ENCODE assay signal across 10 mouse cellular contexts in the genomic region with DNA sequence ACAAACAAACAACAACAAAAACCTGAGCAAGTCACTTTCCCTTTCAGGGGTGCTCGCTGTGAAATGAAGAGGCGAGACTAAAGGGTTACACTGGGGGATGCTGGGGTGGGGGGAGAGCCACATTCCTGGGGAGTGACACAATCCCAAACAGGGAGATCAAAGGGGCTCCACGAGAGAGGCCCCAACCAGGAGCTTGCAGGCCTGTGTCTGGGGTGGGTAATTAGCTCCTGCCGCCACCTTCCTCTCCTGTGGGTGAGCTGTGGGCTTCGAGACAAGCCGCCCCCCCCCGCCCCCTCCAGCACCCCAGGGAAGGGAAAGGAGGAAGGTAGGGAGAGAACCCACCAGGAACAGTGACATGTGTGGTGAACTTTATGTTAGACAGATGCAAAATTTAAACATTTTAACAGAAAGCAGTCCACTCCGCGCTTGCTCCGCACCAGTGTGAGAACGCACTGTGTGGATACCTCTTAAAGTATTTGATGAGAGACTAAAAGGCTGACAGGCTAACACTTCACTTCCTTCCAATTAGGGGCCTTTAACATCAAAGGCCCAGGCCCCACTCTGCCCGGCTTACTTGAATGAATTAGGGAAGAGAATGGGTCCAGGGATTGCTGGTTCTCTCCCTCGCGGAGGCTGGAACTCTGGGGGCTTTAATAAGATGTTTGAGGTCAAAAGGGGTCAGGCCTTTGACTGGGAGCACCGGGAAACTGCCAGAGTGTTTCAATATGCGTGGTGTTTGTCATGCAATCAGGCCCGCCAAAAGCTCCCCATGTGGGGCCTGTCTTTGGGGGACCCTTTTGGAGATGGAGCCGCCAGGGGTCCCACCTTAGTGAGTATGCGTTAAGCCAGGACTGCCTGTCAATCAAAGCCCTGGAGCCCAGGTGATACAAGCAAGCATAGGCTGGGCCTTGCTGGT.
DNase-seq lines count a peak whose midpoint lies in the region; ATAC-seq and TF ChIP-seq lines count a peak whose summit lies in the region.
"Had no signal": no experiment of that assay in that cellular context is flagged by ENCODE, and none has a peak within 500 bp of the region (broad histone marks: within the 10 kb centered on the region; RNA-seq: fewer than 3 reads in every experiment).

No protein-coding gene starts in this region.

- peak; percentile 58; the same call in 1 of the 2 replicates for ATAC-seq in intestine, embryonic 14.5 days (replicated peaks; ENCODE audit: low FRiP score, low TSS enrichment, low read depth)
- ATAC-seq in intestine, postnatal 0 days: no peak
- ATAC-seq in limb, embryonic 13.5 days (ENCODE audit: low FRiP score, low read depth): peak; percentile 88

- TF ChIP-seq CTCF in intestine, postnatal 0 days (IDR thresholded peaks at IDR 0.05; ENCODE audit: low read depth): no peak

- peaks cover 19% of the 10 kb centered on the region for H3K4me1 ChIP-seq in intestine, embryonic 14.5 days (replicated peaks; ENCODE audit: control insufficient read depth, insufficient read depth, low read length)
- no peaks in the 10 kb centered on the region; the same call in 1 of the 2 replicates for H3K4me1 ChIP-seq in intestine, postnatal 0 days (replicated peaks; ENCODE audit: control insufficient read depth, insufficient read depth, low read length)
- peaks cover 0 to 11% of the 10 kb centered on the region in 2 experiments; a peak in 2 of 4 replicates for H3K4me1 ChIP-seq in ES-E14 (ENCODE audit: control insufficient read depth in 2 of 2, insufficient read depth in 2 of 2, low read length in 2 of 2, poor library complexity in 1 of 2)
- H3K4me1 ChIP-seq in forebrain, embryonic 10.5 days: peaks cover 81% of the 10 kb centered on the region
- H3K4me1 ChIP-seq in limb, embryonic 13.5 days: peaks cover 31% of the 10 kb centered on the region

- peak overlapping the region; percentile 16 for H3K4me2 ChIP-seq in intestine, embryonic 14.5 days (ENCODE audit: low read length)
- no peak overlapping the region for H3K4me2 ChIP-seq in intestine, postnatal 0 days (replicated peaks; ENCODE audit: low read depth)
- peak overlapping the region; percentile 49 for H3K4me2 ChIP-seq in limb, embryonic 13.5 days (replicated peaks)

- 11% methylated on average over 19 of the region's 19 CpGs for WGBS in intestine, embryonic 14.5 days
- 51% methylated on average over 17 of the region's 19 CpGs for WGBS in intestine, postnatal 0 days
- WGBS in forebrain, embryonic 10.5 days: 2% methylated on average over 19 of the region's 19 CpGs
- WGBS in limb, embryonic 13.5 days: 6% methylated on average over 19 of the region's 19 CpGs

- intact Hi-C loops in gastrocnemius, postnatal 14 days (cut with DNase I; ENCODE audit: low total_unique reads): no loop called here

- H3K36me3 ChIP-seq in intestine, embryonic 14.5 days (ENCODE audit: control insufficient read depth, insufficient read depth, low read length): no peaks in the 10 kb centered on the region
- H3K36me3 ChIP-seq in intestine, postnatal 0 days (ENCODE audit: control insufficient read depth, insufficient read depth): no peaks in the 10 kb centered on the region
- no peaks in the 10 kb centered on the region for H3K36me3 ChIP-seq in ES-E14 (ENCODE audit: control insufficient read depth, insufficient read depth, low read length, poor library complexity, severe bottlenecking)
- no peaks in the 10 kb centered on the region for H3K36me3 ChIP-seq in forebrain, embryonic 10.5 days (replicated peaks)
- no peaks in the 10 kb centered on the region for H3K36me3 ChIP-seq in limb, embryonic 13.5 days

- no peak overlapping the region for H3K9ac ChIP-seq in intestine, embryonic 14.5 days (ENCODE audit: low read length)
- H3K9ac ChIP-seq in intestine, postnatal 0 days (ENCODE audit: low read depth, low read length): no peak overlapping the region
- no peak overlapping the region for H3K9ac ChIP-seq in ES-E14 (ENCODE audit: insufficient read depth, low read depth, low read length, poor library complexity, severe bottlenecking)
- no peak overlapping the region for H3K9ac ChIP-seq in limb, embryonic 13.5 days

- in situ Hi-C loops in ES-E14 (cut with MboI; ENCODE audit: low sequenced_read_pairs in 2 of 2, unreplicated experiment in 2 of 2): no loop called here

- no peak overlapping the region for H3K4me3 ChIP-seq in intestine, embryonic 14.5 days (ENCODE audit: low read depth, low read length)
- no peak overlapping the region for H3K4me3 ChIP-seq in intestine, postnatal 0 days (ENCODE audit: low read depth, low read length)
- no peak overlapping the region for H3K4me3 ChIP-seq in ES-E14 (ENCODE audit: insufficient read depth in 1 of 2, low read depth in 1 of 2, low read length in 2 of 2, poor library complexity in 1 of 2, severe bottlenecking in 1 of 2)
- H3K4me3 ChIP-seq in forebrain, embryonic 10.5 days: peak overlapping the region; percentile 41
- H3K4me3 ChIP-seq in limb, embryonic 13.5 days: no peak overlapping the region

- H3K27me3 ChIP-seq in intestine, embryonic 14.5 days (replicated peaks; ENCODE audit: control insufficient read depth, insufficient read depth, low read length): no peaks in the 10 kb centered on the region
- no peaks in the 10 kb centered on the region for H3K27me3 ChIP-seq in intestine, postnatal 0 days (replicated peaks; ENCODE audit: control insufficient read depth, insufficient read depth, low read length)
- H3K27me3 ChIP-seq in forebrain, embryonic 10.5 days (ENCODE audit: poor library complexity, severe bottlenecking): 0 out of 2 replicates have a peak, but pooled peaks cover 6% of the 10 kb centered on the region
- no peaks in the 10 kb centered on the region for H3K27me3 ChIP-seq in limb, embryonic 13.5 days

- no peak overlapping the region for H3K27ac ChIP-seq in intestine, embryonic 14.5 days (ENCODE audit: low read depth)
- no peak overlapping the region for H3K27ac ChIP-seq in intestine, postnatal 0 days (ENCODE audit: low read depth, low read length)
- no peak overlapping the region for H3K27ac ChIP-seq in ES-E14 (ENCODE audit: insufficient read depth, low read depth, low read length, poor library complexity, severe bottlenecking)
- peak overlapping the region; percentile 90 for H3K27ac ChIP-seq in forebrain, embryonic 10.5 days
- H3K27ac ChIP-seq in limb, embryonic 13.5 days: peak overlapping the region; percentile 23
- H3K27ac ChIP-seq: macrophage had no signal

- H3K9me3 ChIP-seq in intestine, embryonic 14.5 days (ENCODE audit: control insufficient read depth, low read length): no peaks in the 10 kb centered on the region
- H3K9me3 ChIP-seq in intestine, postnatal 0 days (ENCODE audit: control insufficient read depth): no peaks in the 10 kb centered on the region
- no peaks in the 10 kb centered on the region for H3K9me3 ChIP-seq in ES-E14 (ENCODE audit: control insufficient read depth, insufficient read depth, low read depth, low read length)
- no peaks in the 10 kb centered on the region for H3K9me3 ChIP-seq in forebrain, embryonic 10.5 days
- no peaks in the 10 kb centered on the region for H3K9me3 ChIP-seq in limb, embryonic 13.5 days

- DNase-seq in intestine, embryonic 14.5 days (ENCODE audit: low spot score): peak; percentile 64
- DNase-seq in ES-E14 (ENCODE audit: low read depth, low spot score): peak; percentile 29
- peak; percentile 86 for DNase-seq in forebrain, embryonic 10.5 days (ENCODE audit: extremely low spot score, low spot score)
- DNase-seq in gastrocnemius, postnatal 14 days: no peak
- no peak for DNase-seq in frontal cortex, postnatal 14 days (ENCODE audit: low spot score in 2 of 2)
- no peak for DNase-seq in gastrocnemius, postnatal 4 days (ENCODE audit: low spot score in 2 of 2)
- DNase-seq: gastrocnemius, postnatal 36 days had no signal

TF ChIP-seq in ES-E14, 5 proteins besides CTCF, POLR2A, EP300 and RAD21:
- TF ChIP-seq CHD2 (IDR thresholded peaks at IDR 0.05; ENCODE audit: low read depth, low read length) (no peak), MAFK (IDR thresholded peaks at IDR 0.05; ENCODE audit: insufficient read depth, low read depth, low read length) (no peak), ZNF384 (IDR thresholded peaks at IDR 0.05; ENCODE audit: low read depth, low read length) (no peak), HCFC1 (IDR thresholded peaks at IDR 0.05; ENCODE audit: borderline replicate concordance, insufficient read depth, low read length) (no peak), ZC3H11A (IDR thresholded peaks at IDR 0.05; ENCODE audit: borderline replicate concordance, low read depth, low read length) (no peak)

Comparison
In these comparisons a context has a peak if more than half of its experiments do, and no peak if none do; other contexts are left out.
1. DNase-seq: peak in intestine, embryonic 14.5 days (single experiment), ES-E14 (single experiment) and forebrain, embryonic 10.5 days (single experiment); none in gastrocnemius, postnatal 14 days (single experiment), frontal cortex, postnatal 14 days (0 of 2) and gastrocnemius, postnatal 4 days (0 of 2).
2. H3K27ac ChIP-seq: peak in forebrain, embryonic 10.5 days (single experiment) and limb, embryonic 13.5 days (single experiment); none in intestine, embryonic 14.5 days (single experiment), intestine, postnatal 0 days (single experiment) and ES-E14 (single experiment).